In genomic region chr2:155382332-155382700, GRCm38 (mm10) we compare ENCODE assay signal across 8 mouse cellular contexts. TPM values are rescaled to one million over a fixed set of nuclear protein-coding genes. Genes with fewer than 3 reads are reported as not detected.
A peak's percentile ranks its signal among the peaks of the same experiment; 100 is the strongest.
DNase-seq lines count a peak whose midpoint lies in the region; ATAC-seq and TF ChIP-seq lines count a peak whose summit lies in the region.

No protein-coding gene starts in this region.

- H3K4me1 ChIP-seq in thymus, adult 2 months (replicated peaks; ENCODE audit: control insufficient read depth, insufficient read depth, low read length): peaks cover 10% of the 10 kb centered on the region
- peaks cover 27% of the 10 kb centered on the region for H3K4me1 ChIP-seq in liver, embryonic 12.5 days

- TF ChIP-seq POLR2A in thymus, adult 2 months (IDR thresholded peaks at IDR 0.05; ENCODE audit: control insufficient read depth, extremely low read depth, insufficient read depth, low read length, poor library complexity): no peak

- H3K27me3 ChIP-seq in thymus, adult 2 months (ENCODE audit: control insufficient read depth, insufficient read depth, low read length): no peaks in the 10 kb centered on the region
- peaks cover 42% of the 10 kb centered on the region for H3K27me3 ChIP-seq in liver, embryonic 12.5 days (replicated peaks)

- ATAC-seq in liver, embryonic 12.5 days: no peak

- peak; percentile 37 for DNase-seq in embryo, embryonic 10 days (ENCODE audit: low spot score)
- DNase-seq in embryo, embryonic 9.5 days (ENCODE audit: extremely low spot score): no peak
- DNase-seq in thymus, adult 2 months: no peak
- DNase-seq in thymus, postnatal 36 days: no peak
- DNase-seq in adrenal gland, adult (ENCODE audit: inconsistent age in 2 of 2, low spot score in 1 of 2): no peak
- DNase-seq in ovary, postnatal 14 days (ENCODE audit: low spot score): no peak
- DNase-seq in gastrocnemius, postnatal 14 days: no peak

- H3K9ac ChIP-seq in liver, embryonic 12.5 days: peak overlapping the region; percentile 76

- intact Hi-C loops in gastrocnemius, postnatal 14 days (cut with DNase I; ENCODE audit: low total_unique reads): no loop called here

- peak overlapping the region; percentile 24; the same call in 1 of the 2 replicates for H3K27ac ChIP-seq in thymus, adult 2 months (ENCODE audit: control insufficient read depth, insufficient read depth, low read length)
- H3K27ac ChIP-seq in liver, embryonic 12.5 days: peak overlapping the region; percentile 93; the same call in 1 of the 2 replicates

- peak overlapping the region; percentile 81 for H3K4me3 ChIP-seq in thymus, adult 2 months (ENCODE audit: control insufficient read depth, insufficient read depth, low read length)
- H3K4me3 ChIP-seq in liver, embryonic 12.5 days: peak overlapping the region; percentile 78

- peak overlapping the region; percentile 91 for H3K4me2 ChIP-seq in liver, embryonic 12.5 days

- H3K36me3 ChIP-seq in thymus, adult 2 months (ENCODE audit: control insufficient read depth, insufficient read depth, low read length): no peaks in the 10 kb centered on the region
- no peaks in the 10 kb centered on the region for H3K36me3 ChIP-seq in liver, embryonic 12.5 days

- H3K9me3 ChIP-seq in liver, embryonic 12.5 days (replicated peaks): no peaks in the 10 kb centered on the region

- no peak for TF ChIP-seq CTCF in thymus, adult 2 months (IDR thresholded peaks at IDR 0.05; ENCODE audit: borderline replicate concordance, control insufficient read depth, extremely low read depth, insufficient read depth, low read length, poor library complexity)

- WGBS in thymus, adult 2 months: 42% methylated on average over 6 of the region's 6 CpGs
- 27% methylated on average over 6 of the region's 6 CpGs for WGBS in liver, embryonic 12.5 days (ENCODE audit: insufficient replicate concordance)

RNA-seq across cellular contexts. Expression of gene Trp53inp2, which starts 1.5 kb away (rescaled TPM):
- 85.4 and 89.8 TPM in 2 replicates for polyA plus RNA-seq in thymus, adult 2 months (2012; rRNA removed)
- polyA plus RNA-seq in liver, embryonic 12.5 days (2016; fragmentation: Nextera tagmentation; extraction: Ambion mirVana): 2.5 and 3.6 TPM in 2 replicates
- total RNA-seq in gastrocnemius, postnatal 14 days (2021): 100 to 1,000 TPM; 286 to 325 TPM

RNA-seq across cellular contexts. Expression of gene Pigu, which starts 25.1 kb away (rescaled TPM):
- 40.2 and 45.7 TPM in 2 replicates for polyA plus RNA-seq in thymus, adult 2 months (2012; rRNA removed)
- 29.0 and 29.5 TPM in 2 replicates for polyA plus RNA-seq in liver, embryonic 12.5 days (2016; fragmentation: Nextera tagmentation; extraction: Ambion mirVana)
- total RNA-seq in gastrocnemius, postnatal 14 days (2021): 10 to 100 TPM; 22.2 to 24.0 TPM

Comparison
In these comparisons a context has a peak if more than half of its experiments do, and no peak if none do; other contexts are left out.
1. RNA of gene Trp53inp2, which starts 1.5 kb away (polyA plus RNA-seq): 85.4 to 89.8 TPM in thymus, adult 2 months; 2.5 to 3.6 TPM in liver, embryonic 12.5 days; every median in the first group is over 10 times any median in the second.